Mouse (Mus musculus) G1E (cell line): ENCODE measurements around the gene Cish.

ENCODE experiments used
- CTCF ChIP-seq: IDR thresholded peaks from 2 replicates; pipeline ENCODE4 v1.5.1; 2012; ENCODE audit warnings: low read depth, low read length, inconsistent platforms, mixed read lengths
- GATA1 ChIP-seq: IDR thresholded peaks from 2 replicates; pipeline ENCODE4 v1.6.1; 2012; ENCODE audit warnings: borderline replicate concordance, low read length, inconsistent platforms, mixed read lengths
- POLR2AphosphoS5 ChIP-seq: IDR thresholded peaks from 2 replicates; pipeline ENCODE4 v1.6.1; 2012; ENCODE audit warnings: low read depth, low read length, inconsistent platforms; ENCODE audit not compliant: insufficient replicate concordance
- TAL1 ChIP-seq: conservative IDR thresholded peaks from 2 replicates; pipeline ENCODE4 v1.6.1; 2012; ENCODE audit warnings: low read depth, low read length, inconsistent platforms, mixed read lengths

DNA sequence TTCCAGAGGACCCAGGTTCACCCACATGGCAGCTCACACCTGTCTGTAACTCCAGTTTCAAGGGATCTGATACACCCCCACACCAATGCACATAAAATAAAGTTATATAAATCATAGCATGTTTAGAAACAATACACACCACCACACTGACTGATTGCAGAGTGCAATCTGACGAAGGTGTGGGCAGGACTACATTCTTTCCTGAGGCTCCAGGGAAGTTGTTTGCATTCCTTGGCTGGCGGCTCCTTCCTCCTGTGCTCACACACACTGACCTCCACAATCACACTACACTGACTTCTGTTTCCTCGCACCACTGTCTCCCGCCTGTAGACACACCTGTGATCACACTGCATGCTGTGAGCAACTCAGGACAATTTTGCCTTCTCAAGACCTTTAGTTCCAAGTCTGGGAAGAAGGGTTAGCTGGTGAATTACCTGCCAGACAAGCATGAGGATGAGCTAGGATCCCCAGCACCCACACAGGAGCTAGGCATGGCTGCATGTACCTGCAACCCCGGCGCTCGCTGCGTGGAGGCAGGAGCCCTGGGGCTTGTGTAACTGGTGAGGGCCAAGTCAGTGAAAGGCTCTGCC lies 26.7 kb downstream of the Cish start:
- no peak for TF ChIP-seq CTCF
- no peak for TF ChIP-seq GATA1
- TF ChIP-seq TAL1, result no peak
- no peak for TF ChIP-seq POLR2AphosphoS5
